Mouse (Mus musculus) left cerebral cortex, postnatal 14 days (tissue): Measurements from ENCODE around the gene Map1lc3b. TPM values are rescaled to one million over a fixed set of nuclear protein-coding genes. Genes with fewer than 3 reads are reported as not detected.

Source experiments
- DNase-seq, 2 experiments: peaks; one replicate each; pipeline ENCODE4 v3.0.0; 2021 to 2022; ENCODE audit warnings: low spot score in 2 of 2, mixed read lengths in 1 of 2
- intact Hi-C: fragments of 180-260 bp; cut with DNase I; formaldehyde crosslinking; loops from one replicate; pipeline ENCODE4 v1.15.1; 2025
- total RNA-seq, 2 experiments: library from RNA; stranded (reverse); gene quantifications; 2 replicates each; pipeline ENCODE4 v1.2.3; 2021

Gene Map1lc3b
- total RNA-seq, 2 experiments from 2014 or later: 181 to 183 TPM

DNA sequence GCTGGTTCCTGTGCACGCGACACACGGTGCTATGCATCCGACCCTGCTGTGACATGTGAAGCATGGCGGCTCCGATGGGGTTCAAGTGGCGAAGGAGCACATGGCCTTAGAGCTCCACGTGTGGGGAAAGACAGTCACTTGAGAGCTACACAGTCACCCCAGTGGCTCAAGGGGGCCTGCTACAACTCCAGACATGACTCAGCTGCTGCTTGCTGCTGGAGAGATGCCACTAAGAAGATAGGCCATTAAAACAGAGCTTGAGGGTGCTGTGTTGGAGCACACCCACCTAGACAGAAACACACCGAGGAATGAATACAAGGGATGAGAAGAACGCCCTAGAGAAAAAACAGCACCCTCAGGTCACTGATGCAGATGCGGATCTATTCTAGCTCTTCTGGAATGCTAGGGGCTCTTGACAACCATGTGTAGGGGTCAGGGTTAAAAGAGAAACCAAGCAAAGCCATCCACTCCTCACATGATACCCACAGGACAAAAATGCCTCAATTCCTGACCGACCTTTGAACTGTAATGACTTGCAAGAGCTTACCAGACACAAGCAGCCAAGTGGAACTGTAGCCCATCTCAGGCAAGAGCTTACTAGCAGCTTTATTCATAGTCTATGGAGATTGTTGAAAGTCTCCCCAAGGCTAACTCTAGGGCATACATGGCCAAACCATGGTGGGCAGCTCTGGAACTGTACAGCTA lies 57.5 kb downstream of the Map1lc3b start:
- intact Hi-C loops: no loop called here
- DNase-seq: no peak

Other genes with a start within 250 kb of the Map1lc3b start
- not detected for gene 1700018B08Rik, start 46.0 kb upstream of the Map1lc3b start, total RNA-seq
- gene Fbxo31, start 11.6 kb upstream of the Map1lc3b start, total RNA-seq: 100 to 1,000 TPM; 101 to 104 TPM
- gene Zcchc14, start 62.5 kb downstream of the Map1lc3b start, total RNA-seq: 10 to 100 TPM; 71.8 to 75.9 TPM
- 100 to 1,000 TPM; 187 to 192 TPM for gene Jph3, start 139.3 kb downstream of the Map1lc3b start, total RNA-seq
- gene Klhdc4, start 239.2 kb downstream of the Map1lc3b start, total RNA-seq: 10 to 100 TPM; 26.0 to 27.1 TPM